Mouse (Mus musculus) cerebellum, adult 2 months (tissue): ENCODE measurements around the gene Wrnip1.
A peak's percentile ranks its signal among the peaks of the same experiment; 100 is the strongest.

Experiments used
- CTCF ChIP-seq: fragments of 200-500 bp; IDR thresholded peaks from 2 replicates; pipeline ENCODE4 v1.5.1; 2011; ENCODE audit warnings: low read depth, mild to moderate bottlenecking, control low read depth, low read length, moderate library complexity, borderline replicate concordance; ENCODE audit not compliant: insufficient read depth
- POLR2A ChIP-seq: fragments of 200-500 bp; IDR thresholded peaks from 2 replicates; pipeline ENCODE4 v1.6.1; 2011; ENCODE audit warnings: low read length, control low read depth, borderline replicate concordance; ENCODE audit not compliant: insufficient read depth

DNA sequence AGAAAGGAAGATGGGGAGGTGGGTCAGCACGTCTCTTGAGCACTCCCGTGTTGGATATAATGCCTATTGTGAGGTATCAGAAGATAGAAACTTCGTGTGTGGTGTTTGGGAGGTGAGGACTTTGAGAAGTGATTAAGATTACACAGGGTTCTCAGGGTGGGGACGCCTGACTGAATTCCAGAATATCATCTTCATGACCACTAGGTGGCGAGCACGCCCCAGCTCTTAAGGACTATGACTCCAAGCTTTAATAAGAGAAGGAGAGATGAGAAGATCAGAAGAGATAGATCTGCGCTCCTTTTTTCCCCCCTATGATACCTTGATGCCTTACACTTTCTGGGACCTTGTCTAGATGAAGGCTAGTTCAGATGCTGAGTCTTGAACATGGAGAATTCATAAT, 50.1 kb downstream of the Wrnip1 start:
- peak; percentile 69; the same call in 1 of the 2 replicates for TF ChIP-seq CTCF
- no peak for TF ChIP-seq POLR2A
